Comparison of ENCODE assay signal across 15 mouse cellular contexts in genomic region chr15:80630711-80631110, GRCm38 (mm10). TPM values are rescaled to one million over a fixed set of nuclear protein-coding genes. Genes with fewer than 3 reads are reported as not detected.
DNase-seq lines count a peak whose midpoint lies in the region; ATAC-seq and TF ChIP-seq lines count a peak whose summit lies in the region.
"Had no signal": no experiment of that assay in that cellular context is flagged by ENCODE, and none has a peak within 500 bp of the region (broad histone marks: within the 10 kb centered on the region; RNA-seq: fewer than 3 reads in every experiment).

No protein-coding gene starts in this region.

- WGBS in heart, postnatal 0 days: 39% methylated on average over 14 of the region's 14 CpGs
- WGBS in lung, postnatal 0 days: 33% methylated on average over 14 of the region's 14 CpGs
- 66% methylated on average over 14 of the region's 14 CpGs for WGBS in cerebellum, adult 2 months

- no peak for ATAC-seq in heart, postnatal 0 days (ENCODE audit: insufficient read depth, low read depth)
- no peak for ATAC-seq in lung, postnatal 0 days

- intact Hi-C loops in heart, postnatal 36 days (cut with DNase I): no loop called here

- 0 out of 2 replicates have a peak, but pooled peaks cover 7% of the 10 kb centered on the region for H3K27me3 ChIP-seq in heart, postnatal 0 days (ENCODE audit: control insufficient read depth, insufficient read depth, low read length)
- H3K27me3 ChIP-seq in lung, postnatal 0 days (replicated peaks; ENCODE audit: insufficient read depth, low read length): no peaks in the 10 kb centered on the region
- H3K27me3 ChIP-seq in cerebellum, adult 2 months (ENCODE audit: control insufficient read depth, insufficient read depth, low read length): no peaks in the 10 kb centered on the region

- DNase-seq in heart, postnatal 0 days (ENCODE audit: low spot score): no peak
- DNase-seq in heart, postnatal 36 days: no peak
- no peak for DNase-seq in lung, postnatal 0 days (ENCODE audit: low spot score)
- DNase-seq in lung, postnatal 36 days: no peak
- peak; percentile 44 to 61 for DNase-seq in thymus, adult 18-20 months
- DNase-seq in cerebellum, adult 11 months: no peak
- no peak for DNase-seq in cerebellum, adult 2 months
- DNase-seq: adrenal gland, postnatal 14 days; cerebellum, postnatal 36 days; kidney, adult 18-20 months; spleen, adult 18-20 months had no signal

- H3K36me3 ChIP-seq in heart, postnatal 0 days (replicated peaks; ENCODE audit: control insufficient read depth, insufficient read depth, low read length): no peaks in the 10 kb centered on the region
- no peaks in the 10 kb centered on the region for H3K36me3 ChIP-seq in lung, postnatal 0 days (ENCODE audit: insufficient read depth, low read length)
- H3K36me3 ChIP-seq: G1E had no signal

- no peak for TF ChIP-seq EP300 in heart, postnatal 0 days (IDR thresholded peaks at IDR 0.05; ENCODE audit: low read depth)
- TF ChIP-seq EP300 in lung, postnatal 0 days (IDR thresholded peaks at IDR 0.05): no peak

- H3K4me3 ChIP-seq in heart, postnatal 0 days (ENCODE audit: low read depth, low read length): no peak overlapping the region
- no peak overlapping the region for H3K4me3 ChIP-seq in lung, postnatal 0 days (ENCODE audit: low read depth, low read length)
- H3K4me3 ChIP-seq in brown adipose tissue, adult 24 weeks (ENCODE audit: insufficient read depth, low read depth, low read length): peak overlapping the region; percentile 46
- no peak overlapping the region for H3K4me3 ChIP-seq in cerebellum, adult 2 months (replicated peaks; ENCODE audit: insufficient read depth, low read depth, low read length)

- H3K9ac ChIP-seq in heart, postnatal 0 days (replicated peaks; ENCODE audit: low read depth, low read length): no peak overlapping the region
- no peak overlapping the region for H3K9ac ChIP-seq in lung, postnatal 0 days (replicated peaks; ENCODE audit: low read depth)

- H3K4me2 ChIP-seq in heart, postnatal 0 days (ENCODE audit: low read depth, low read length): peak overlapping the region; percentile 32; the same call in 1 of the 2 replicates
- H3K4me2 ChIP-seq in lung, postnatal 0 days (replicated peaks; ENCODE audit: low read depth, low read length): peak overlapping the region; percentile 33; the same call in 1 of the 2 replicates

- TF ChIP-seq CTCF in heart, postnatal 0 days (IDR thresholded peaks at IDR 0.05; ENCODE audit: low read depth): no peak
- TF ChIP-seq CTCF in lung, postnatal 0 days (IDR thresholded peaks at IDR 0.05): no peak
- no peak for TF ChIP-seq CTCF in cerebellum, adult 2 months (IDR thresholded peaks at IDR 0.05; ENCODE audit: borderline replicate concordance, insufficient read depth, low read depth, low read length)

- peaks cover 7% of the 10 kb centered on the region for H3K4me1 ChIP-seq in heart, postnatal 0 days (ENCODE audit: control insufficient read depth, insufficient read depth)
- H3K4me1 ChIP-seq in lung, postnatal 0 days (ENCODE audit: insufficient read depth, low read depth, low read length): no peaks in the 10 kb centered on the region
- peaks cover 3% of the 10 kb centered on the region for H3K4me1 ChIP-seq in brown adipose tissue, adult 24 weeks (ENCODE audit: control insufficient read depth, insufficient read depth, insufficient read length, low read length)
- H3K4me1 ChIP-seq in cerebellum, adult 2 months (ENCODE audit: control insufficient read depth, insufficient read depth, low read length): no peaks in the 10 kb centered on the region

- peak overlapping the region; percentile 53; the same call in 1 of the 2 replicates for H3K27ac ChIP-seq in heart, postnatal 0 days (ENCODE audit: low read depth)
- H3K27ac ChIP-seq in lung, postnatal 0 days (ENCODE audit: low read length): no peak overlapping the region
- H3K27ac ChIP-seq in brown adipose tissue, adult 24 weeks (replicated peaks; ENCODE audit: low read depth, low read length): no peak overlapping the region
- H3K27ac ChIP-seq in cerebellum, adult 2 months (ENCODE audit: insufficient read depth, low read length): no peak overlapping the region
- H3K27ac ChIP-seq: macrophage; stomach, postnatal 0 days had no signal

- no peaks in the 10 kb centered on the region for H3K9me3 ChIP-seq in heart, postnatal 0 days (replicated peaks; ENCODE audit: control insufficient read depth, low read length)
- H3K9me3 ChIP-seq in lung, postnatal 0 days (ENCODE audit: low read length): no peaks in the 10 kb centered on the region
- H3K9me3 ChIP-seq: G1E had no signal

- TF ChIP-seq POLR2A in cerebellum, adult 2 months (IDR thresholded peaks at IDR 0.05; ENCODE audit: borderline replicate concordance, insufficient read depth, low read length): no peak

RNA-seq across cellular contexts. Expression of gene Fam83f, which starts 40.9 kb away (rescaled TPM):
- 0.27 and 0.95 TPM in 2 replicates for total RNA-seq in heart, postnatal 0 days (2014; rRNA removed; ENCODE audit: low replicate concordance)
- 0.12 and 0.14 TPM in 2 replicates for polyA plus RNA-seq in heart, postnatal 0 days (2015; fragmentation: Nextera tagmentation; extraction: Ambion mirVana)
- total RNA-seq in heart, postnatal 36 days (2021): under 1 TPM in 1 of 2 experiments, not detected in 1; 0.17 TPM
- 0.73 and 0.80 TPM in 2 replicates for polyA plus RNA-seq in lung, postnatal 0 days (2015; fragmentation: Nextera tagmentation; extraction: Ambion mirVana)
- not detected in 2 replicates for polyA plus RNA-seq in brown adipose tissue, adult 24 weeks (2012; ENCODE audit: insufficient read depth, insufficient read length, missing spikeins)
- polyA plus RNA-seq in cerebellum, adult 2 months (2012; rRNA removed): 0.25 and 0.35 TPM in 2 replicates
- polyA plus RNA-seq: G1E had no signal

RNA-seq across cellular contexts. Expression of gene Grap2, which starts 58.3 kb away (rescaled TPM):
- total RNA-seq in heart, postnatal 0 days (2014; rRNA removed; ENCODE audit: low replicate concordance): 2.8 TPM in 1 of 2 replicates, not detected in the other
- 0.46 and 1.3 TPM in 2 replicates for polyA plus RNA-seq in heart, postnatal 0 days (2015; fragmentation: Nextera tagmentation; extraction: Ambion mirVana)
- 1 to 10 TPM in 1 of 2 experiments, under 1 TPM in 1; 0.46 to 1.3 TPM for total RNA-seq in heart, postnatal 36 days (2021)
- 1.9 and 2.2 TPM in 2 replicates for polyA plus RNA-seq in lung, postnatal 0 days (2015; fragmentation: Nextera tagmentation; extraction: Ambion mirVana)
- 0.71 and 0.79 TPM in 2 replicates for polyA plus RNA-seq in brown adipose tissue, adult 24 weeks (2012; ENCODE audit: insufficient read depth, insufficient read length, missing spikeins)
- 0.08 and 0.16 TPM in 2 replicates for polyA plus RNA-seq in cerebellum, adult 2 months (2012; rRNA removed)

Comparison
In these comparisons a context has a peak if more than half of its experiments do, and no peak if none do; other contexts are left out.
1. DNase-seq: peak in thymus, adult 18-20 months (2 of 2); none in heart, postnatal 0 days (single experiment), heart, postnatal 36 days (0 of 2), lung, postnatal 0 days (single experiment), lung, postnatal 36 days (single experiment), cerebellum, adult 11 months (single experiment) and cerebellum, adult 2 months (0 of 2).